Mouse (Mus musculus): ENCODE results near the gene Plxna4.

The Plxna4 gene

GRCm38 (mm10) chr6:32252168-32252567, 335.8 kb downstream of the Plxna4 start:
- DNase-seq (ENCODE audit: low spot score in 2 of 2) = no peak

GRCm38 (mm10) chr6:32251674-32252073, 336.3 kb downstream of the Plxna4 start:
- DNase-seq (ENCODE audit: low spot score in 2 of 2) = no peak

- no peak for DNase-seq (ENCODE audit: low spot score in 2 of 2)
Observed at GRCm38 (mm10) chr6:32246036-32246435, 342.0 kb downstream of the Plxna4 start.

- DNase-seq (ENCODE audit: low spot score in 2 of 2) = no peak
Observed at GRCm38 (mm10) chr6:32243040-32243439, 345.0 kb downstream of the Plxna4 start.

GRCm38 (mm10) chr6:32231383-32231782, 356.6 kb downstream of the Plxna4 start:
- no peak for DNase-seq (ENCODE audit: low spot score in 2 of 2)

DNA sequence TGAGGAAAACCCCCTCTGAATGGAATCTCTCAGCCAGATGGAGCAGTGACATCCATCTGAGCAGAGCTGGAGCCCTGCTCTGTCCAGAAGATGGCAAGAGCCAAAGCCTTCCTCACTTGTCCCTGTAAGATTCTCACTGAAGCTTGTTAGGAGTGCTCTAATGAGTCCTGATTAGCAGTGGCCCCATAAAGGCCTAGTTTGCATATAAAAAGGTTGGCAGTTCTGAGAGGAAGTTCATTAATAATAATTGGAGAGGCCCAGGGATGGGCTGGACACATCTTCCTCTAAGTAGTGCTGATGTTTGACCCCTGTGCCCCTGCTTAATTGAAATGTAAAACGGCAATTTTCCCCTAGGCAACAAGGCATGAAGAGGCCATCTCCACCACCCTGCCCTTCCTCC, 361.4 kb downstream of the Plxna4 start:
- no peak for DNase-seq (ENCODE audit: low spot score in 2 of 2)

DNA sequence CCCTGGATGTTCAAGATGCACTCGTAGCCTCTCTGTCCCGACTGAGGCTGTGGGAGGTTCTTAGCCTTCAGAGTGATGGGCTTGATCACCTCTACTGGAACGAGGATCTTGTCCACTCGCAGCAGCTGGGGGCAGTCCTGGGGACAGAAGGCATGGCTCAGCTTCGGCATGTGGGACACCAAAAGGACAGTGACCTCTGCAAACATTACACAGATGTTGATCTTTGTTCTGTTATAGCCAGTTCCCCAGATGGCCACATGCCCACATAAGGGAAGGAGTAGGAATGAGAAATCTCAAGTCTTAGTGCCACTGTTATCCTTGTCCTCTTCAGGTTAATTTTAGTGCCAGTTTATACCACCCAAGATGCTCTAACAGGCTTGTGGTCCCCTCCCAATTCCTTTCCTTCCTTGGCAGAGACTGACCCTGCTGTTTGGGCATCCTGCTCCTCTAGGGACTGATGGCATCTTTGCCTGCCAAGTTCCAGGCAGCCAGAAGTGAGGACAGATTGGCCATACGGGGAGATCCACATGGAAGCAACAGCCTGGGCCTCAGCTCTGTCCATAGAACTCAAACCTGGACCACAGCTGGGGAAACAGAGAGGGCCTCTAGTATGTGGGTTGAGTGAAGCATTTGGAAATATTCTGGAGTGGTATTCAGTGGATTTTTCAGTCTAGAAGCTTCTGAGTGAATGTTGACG, 363.8 kb downstream of the Plxna4 start:
- no peak for DNase-seq (ENCODE audit: low spot score in 2 of 2)

- DNase-seq (ENCODE audit: low spot score in 2 of 2) = no peak
Observed at GRCm38 (mm10) chr6:32220765-32221164, 367.2 kb downstream of the Plxna4 start.

- DNase-seq (ENCODE audit: low spot score in 2 of 2) = no peak
Observed at GRCm38 (mm10) chr6:32218544-32218943, 369.4 kb downstream of the Plxna4 start.

- no peak for DNase-seq (ENCODE audit: low spot score in 2 of 2)
Observed at GRCm38 (mm10) chr6:32212439-32212838, 375.6 kb downstream of the Plxna4 start.

DNA sequence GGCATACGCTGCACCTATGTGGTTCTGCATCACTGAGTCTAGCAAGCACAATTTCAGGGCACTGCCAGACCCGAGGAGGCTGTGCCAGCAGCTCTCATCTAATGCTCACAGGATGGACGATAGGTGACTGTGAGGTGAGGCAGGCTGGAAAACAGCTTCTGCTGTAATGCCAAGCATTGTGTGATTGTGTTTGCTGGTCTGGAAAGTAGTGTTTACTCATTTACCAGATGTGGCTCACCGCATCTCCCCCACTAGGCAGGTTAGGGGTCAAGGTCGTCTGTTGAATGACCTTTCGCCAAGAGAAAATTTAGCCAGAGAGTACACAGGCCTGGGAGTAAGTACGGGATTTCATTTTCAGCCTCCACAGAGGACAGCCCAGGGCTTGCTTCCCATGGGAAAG, 377.9 kb downstream of the Plxna4 start:
- DNase-seq (ENCODE audit: low spot score in 2 of 2) = no peak

GRCm38 (mm10) chr6:32208951-32209350, 379.0 kb downstream of the Plxna4 start:
- no peak for DNase-seq (ENCODE audit: low spot score in 2 of 2)

DNA sequence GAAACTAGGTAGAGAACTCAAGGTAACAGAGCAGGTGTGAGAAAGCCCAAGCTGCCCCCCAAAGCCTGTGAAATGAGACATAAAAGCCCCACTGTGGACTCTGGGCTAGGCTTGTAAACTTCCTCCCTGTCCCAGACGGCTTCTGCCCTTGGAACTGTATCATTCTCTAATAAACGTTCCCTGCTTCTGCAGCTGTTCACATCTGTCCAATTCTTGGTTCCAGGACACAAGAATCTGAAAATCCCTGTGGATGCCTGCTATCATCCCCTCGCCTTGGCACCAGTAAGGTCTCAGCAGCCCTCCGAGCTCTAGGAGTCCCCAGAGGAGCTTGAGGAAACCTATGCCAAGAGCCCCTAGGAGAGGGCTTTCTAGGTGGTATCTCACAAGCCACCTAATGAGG, 383.7 kb downstream of the Plxna4 start:
- DNase-seq (ENCODE audit: low spot score in 2 of 2) = peak; percentile 23 to 31

DNA sequence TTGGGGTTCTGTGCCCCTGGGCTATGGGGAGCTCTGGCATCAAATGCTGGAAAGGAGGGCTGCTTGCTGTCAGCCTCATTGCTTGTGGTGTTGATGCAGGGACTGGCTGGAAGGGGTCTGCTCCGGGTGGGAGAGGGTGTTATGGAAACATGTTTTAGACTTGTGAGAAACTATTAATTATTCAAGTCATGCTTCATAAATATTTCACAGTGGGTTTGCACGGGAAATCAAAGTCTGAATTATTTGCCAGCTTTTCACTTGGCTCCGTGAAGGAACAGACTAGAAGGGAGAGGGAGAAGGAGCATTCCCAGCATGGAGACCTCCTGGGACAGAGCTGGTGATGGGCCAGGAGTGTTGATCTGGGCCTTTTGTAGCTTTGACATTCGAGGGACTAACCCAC, 384.6 kb downstream of the Plxna4 start:
- DNase-seq (ENCODE audit: low spot score in 2 of 2) = peak; percentile 47 to 66

DNA sequence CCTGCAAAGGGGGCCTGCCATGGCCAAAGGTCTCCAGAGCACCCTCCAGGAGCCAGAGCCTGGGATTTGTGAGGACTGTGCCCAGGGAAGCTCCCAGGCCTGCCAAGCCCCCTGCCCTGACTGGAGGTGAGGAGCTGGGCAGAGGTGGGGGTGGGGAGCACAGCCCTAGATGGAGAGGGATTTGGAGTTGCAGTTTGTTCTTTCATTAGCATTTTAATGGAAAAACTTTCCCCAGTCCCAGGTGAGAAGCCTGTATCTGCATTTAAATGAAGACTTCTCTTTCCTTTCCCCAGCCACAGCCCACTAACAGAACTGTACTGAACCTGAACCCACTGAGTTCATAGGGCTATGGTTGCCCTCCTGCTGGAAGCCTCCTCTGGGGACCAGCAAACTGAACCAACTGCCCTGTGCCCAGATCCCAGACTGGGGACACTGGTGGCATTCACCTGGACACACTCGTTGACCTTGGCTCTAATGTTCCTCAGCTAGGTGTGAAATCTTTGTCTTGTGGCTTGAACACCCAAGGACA, 385.3 kb downstream of the Plxna4 start:
- no peak for DNase-seq (ENCODE audit: low spot score in 2 of 2)

DNA sequence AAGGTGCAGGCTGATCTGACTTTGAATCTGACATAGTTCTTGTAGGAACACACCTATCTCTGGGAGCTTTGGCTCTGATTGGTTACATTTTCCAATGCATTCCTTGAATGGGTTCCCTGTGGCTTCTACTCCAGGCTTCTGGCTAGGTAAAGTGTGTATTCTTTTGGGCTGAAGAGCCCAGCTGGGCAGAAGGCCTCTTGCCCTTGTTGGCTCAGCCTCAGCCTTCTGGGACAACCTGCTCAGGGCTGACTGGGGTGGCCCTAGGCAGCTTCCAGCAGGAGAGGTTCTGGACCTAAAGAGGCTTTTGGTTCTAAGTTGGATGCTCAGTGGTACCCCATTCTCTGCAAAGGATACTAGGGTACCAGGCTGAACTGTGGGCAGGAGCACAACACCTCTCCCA, 386.5 kb downstream of the Plxna4 start:
- DNase-seq (ENCODE audit: low spot score in 2 of 2) = no peak

DNA sequence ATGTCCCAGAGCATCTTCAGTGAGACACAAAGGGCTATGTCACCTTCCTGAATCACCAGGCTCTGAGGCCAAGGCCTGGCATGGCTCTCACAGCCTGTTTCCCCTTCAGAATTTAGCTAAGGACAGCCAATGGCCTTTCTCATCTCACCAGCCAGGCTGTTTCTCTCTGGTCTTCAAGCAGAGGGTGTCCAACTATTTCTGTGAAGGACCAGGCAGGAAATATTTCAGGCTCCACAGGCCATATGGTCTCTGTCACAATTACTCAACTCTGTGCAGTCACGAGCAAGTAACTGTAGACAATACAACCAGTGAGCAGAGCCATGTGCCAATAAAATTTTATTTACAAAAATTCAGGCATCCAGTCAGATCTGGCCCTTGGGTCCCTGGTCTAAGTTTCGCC, 388.4 kb downstream of the Plxna4 start:
- DNase-seq (ENCODE audit: low spot score in 2 of 2) = peak; percentile 54 to 57

DNA sequence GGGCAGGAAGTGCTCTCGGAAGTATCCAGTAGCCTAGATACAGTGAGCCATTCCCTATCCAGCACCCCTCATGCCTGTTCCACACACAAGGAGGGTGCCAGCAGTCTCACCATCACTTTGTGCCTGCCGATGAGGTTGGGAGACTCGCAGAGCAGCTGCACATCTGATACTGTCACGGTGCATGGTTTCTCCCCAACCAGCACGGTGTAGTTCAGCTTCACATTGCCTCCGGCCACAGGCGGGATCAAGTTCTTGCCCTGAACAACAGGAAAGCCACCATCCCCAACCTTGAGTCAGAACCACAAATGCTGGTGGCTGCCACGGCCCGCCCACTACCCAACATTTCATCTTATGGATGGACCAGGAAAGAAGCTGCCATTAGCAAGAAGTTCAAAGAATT, 391.1 kb downstream of the Plxna4 start:
- DNase-seq (ENCODE audit: low spot score in 2 of 2) = no peak

DNA sequence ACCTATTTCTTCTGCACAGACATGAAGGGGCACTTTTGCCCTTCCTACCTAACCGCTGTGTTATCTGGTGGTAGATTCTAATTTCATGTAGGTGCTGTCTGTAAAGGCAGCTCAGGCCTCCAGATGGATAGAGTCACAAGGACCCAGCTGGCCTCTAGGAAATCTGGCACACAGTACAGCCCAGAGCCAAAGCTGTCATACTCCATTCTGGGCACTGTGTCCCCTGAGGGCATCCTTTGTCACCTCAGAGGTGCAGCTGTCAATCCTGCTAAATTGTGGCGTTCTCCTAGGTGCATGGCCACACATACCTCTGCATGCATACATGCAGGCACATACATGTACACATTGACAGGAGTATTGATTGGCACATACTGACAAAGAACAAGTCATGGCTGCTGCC, 394.9 kb downstream of the Plxna4 start:
- DNase-seq (ENCODE audit: low spot score in 2 of 2) = no peak

GRCm38 (mm10) chr6:32184402-32184985, 403.5 kb downstream of the Plxna4 start:
- no peak for DNase-seq (ENCODE audit: low spot score in 2 of 2)

- DNase-seq (ENCODE audit: low spot score in 2 of 2) = no peak
Observed at GRCm38 (mm10) chr6:32183651-32184185, 404.3 kb downstream of the Plxna4 start.

DNA sequence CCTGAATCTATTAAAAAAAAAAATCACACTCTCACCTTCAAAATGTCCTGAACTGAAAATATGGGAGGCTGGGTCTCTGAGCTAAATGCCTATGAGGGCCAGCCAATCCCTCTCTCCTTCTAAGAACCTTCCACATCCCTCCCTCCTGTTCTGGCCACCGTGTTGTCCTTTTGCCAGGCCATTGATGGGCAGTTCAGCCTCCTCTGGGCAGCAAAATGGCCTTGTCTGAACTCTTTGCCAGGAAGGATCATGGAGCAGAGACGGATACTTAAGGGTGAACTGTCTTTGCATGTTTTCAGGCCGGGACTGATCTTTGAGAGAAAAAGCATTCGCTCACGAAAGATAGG, 408.0 kb downstream of the Plxna4 start:
- no peak for DNase-seq (ENCODE audit: low spot score in 2 of 2)

- DNase-seq (ENCODE audit: low spot score in 2 of 2) = peak; percentile 25 to 26
Observed at GRCm38 (mm10) chr6:32179346-32180011, 408.5 kb downstream of the Plxna4 start.

All from heart, adult 9 months (tissue).